Mouse (Mus musculus): ENCODE measurements around the gene Alg5.
"Not testable (repeated sequence)": the region's sequence is repeated elsewhere in the genome, so short reads cannot be mapped to it uniquely, and the experiment has no call there.

Alg5 gene

DNA sequence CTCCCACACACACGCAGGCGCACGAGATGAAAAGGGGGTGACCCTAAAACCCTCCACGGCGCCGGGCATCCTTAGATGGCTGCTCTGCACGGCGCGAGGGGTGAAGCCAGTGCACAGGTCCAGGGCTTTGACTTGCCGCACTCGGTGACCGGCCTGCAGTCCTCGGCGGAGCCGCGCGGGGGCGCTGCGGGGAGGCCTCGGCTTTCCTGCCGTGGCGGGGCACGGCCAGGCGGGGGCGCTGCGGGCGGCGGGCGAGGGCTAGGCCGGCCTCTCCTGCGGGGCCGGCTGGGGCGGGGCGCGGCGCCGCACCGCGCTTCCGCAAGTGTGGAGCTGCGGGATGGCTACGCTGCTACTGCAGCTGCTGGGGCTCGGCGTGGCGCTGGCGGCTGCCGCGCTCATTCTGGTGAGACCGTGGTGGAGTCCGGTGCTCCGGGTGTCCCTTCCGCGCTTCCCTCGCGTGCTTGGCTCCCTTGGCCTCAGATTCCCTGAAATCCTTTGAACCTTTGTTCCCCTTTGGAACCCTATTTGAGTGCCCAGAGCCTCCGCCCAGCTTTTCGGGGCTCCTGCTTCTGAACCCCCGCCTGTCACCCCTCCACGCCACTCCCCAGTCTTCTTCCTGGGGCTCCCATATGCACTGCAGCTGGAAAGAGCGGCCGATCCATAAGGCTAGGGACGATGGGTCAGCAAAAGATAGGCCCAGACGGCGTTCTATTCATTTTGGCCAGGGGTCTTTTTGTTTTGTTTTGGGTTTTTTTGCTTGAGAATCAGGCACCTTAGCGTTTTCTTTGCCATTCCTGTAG is at the start of gene Alg5, which contains the start of gene Exosc8:
Gene Alg5 (plus strand): TSS at position 293 of the 800 bp plus-strand sequence.
Gene Exosc8 (minus strand): TSS at position 147 of the 800 bp plus-strand sequence.
- peak; percentile 92 to 93 for DNase-seq (ENCODE audit: low spot score in 2 of 2)

- DNase-seq (ENCODE audit: low spot score in 2 of 2), result no peak
Observed at GRCm38 (mm10) chr3:54687245-54687644, 48.1 kb upstream of the Alg5 start.

DNA sequence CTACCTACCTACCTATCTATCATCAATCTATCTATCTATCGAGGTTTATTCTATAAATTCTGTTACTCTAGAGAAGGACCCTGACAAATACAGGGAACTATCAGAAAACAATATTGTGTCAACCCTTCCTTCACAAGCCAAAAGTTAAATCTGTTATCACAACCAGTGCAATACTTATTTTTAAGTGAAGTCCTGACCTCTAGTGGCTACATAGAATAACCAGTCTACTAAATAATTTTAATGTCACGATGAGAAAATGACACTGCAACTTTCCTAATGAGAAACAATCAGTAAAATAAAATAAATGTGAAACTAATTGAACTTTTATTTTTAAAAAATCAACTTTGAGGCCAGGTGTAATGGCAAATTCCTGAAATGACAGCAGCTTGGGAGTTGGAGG is 46.2 kb upstream of the Alg5 start:
- DNase-seq (ENCODE audit: low spot score in 2 of 2), result no peak

GRCm38 (mm10) chr3:54692202-54693055 is 42.9 kb upstream of the Alg5 start, which contains the start of gene Supt20:
Gene Supt20, plus strand, starts transcription at chr3:54692807.
- DNase-seq (ENCODE audit: low spot score in 2 of 2), result peak; percentile 91 to 93

GRCm38 (mm10) chr3:54693056-54693415 is 42.3 kb upstream of the Alg5 start:
- DNase-seq (ENCODE audit: low spot score in 2 of 2), result no peak

DNA sequence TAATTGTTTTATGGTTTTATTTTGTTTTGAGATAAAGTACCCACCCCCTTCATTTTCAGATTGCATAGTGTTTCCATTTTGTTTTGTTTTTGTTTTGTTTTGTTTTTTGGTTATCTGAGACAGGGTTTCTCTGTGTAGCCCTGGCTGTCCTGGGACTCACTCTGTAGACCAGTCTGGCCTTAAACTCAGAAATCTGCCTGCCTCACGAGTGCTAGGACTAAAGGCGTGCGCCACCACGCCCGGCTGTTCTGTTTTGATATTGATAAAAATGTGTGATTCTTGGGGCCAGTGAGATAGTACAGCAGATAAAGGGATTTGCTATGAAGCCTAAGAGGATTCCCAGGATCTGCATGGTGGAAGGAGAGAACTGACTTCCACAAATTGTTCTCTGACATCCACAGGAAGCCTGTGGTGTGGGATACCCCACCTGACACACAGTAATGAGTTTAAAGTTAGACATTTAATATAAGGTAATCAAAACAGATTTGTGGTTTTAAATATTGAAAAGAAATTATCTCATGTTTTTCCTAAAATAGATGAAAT is 35.5 kb upstream of the Alg5 start:
- no peak for DNase-seq (ENCODE audit: low spot score in 2 of 2)

DNA sequence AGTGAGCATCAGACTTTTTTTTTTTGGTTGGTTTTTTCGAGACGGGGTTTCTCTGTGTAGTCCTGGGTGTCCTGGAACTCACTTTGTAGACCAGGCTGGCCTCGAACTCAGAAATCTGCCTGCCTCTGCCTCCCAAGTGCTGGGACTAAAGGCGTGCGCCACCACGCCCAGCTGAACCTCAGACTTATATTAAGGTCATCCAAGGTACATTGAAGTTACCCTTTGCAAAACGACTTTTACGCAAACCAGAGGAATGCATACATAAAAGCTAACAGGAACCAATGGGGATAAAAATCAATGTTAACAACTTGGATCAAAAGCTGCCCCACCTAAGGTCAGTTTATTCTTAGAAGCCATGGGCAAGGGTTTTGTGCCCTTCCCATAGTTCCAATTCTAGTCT is 31.2 kb upstream of the Alg5 start:
- DNase-seq (ENCODE audit: low spot score in 2 of 2), result not testable (repeated sequence)

- DNase-seq (ENCODE audit: low spot score in 2 of 2), result no peak
Observed at GRCm38 (mm10) chr3:54708972-54709371, 26.4 kb upstream of the Alg5 start.

DNA sequence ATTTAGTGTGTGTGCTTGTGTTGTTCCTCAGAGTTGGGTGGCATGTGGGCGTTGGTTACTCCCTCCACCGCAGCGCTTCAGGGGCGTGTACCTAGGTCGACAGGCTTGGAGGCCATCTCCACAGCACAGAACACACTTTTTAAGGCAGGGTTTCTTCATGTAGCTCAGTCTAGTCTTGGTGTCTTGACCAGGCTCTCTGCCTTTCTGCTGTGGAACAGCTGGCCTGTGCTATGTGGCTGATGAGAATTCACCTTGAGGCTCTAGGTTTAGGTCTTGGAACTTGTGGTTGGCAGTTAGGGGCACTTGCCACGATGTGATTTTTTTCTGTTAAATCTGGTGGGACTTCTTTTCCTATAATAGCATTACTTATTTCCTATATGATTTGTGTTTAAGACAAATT is 21.1 kb upstream of the Alg5 start, which contains the start of gene Gm21958:
Gene Gm21958 (minus strand): TSS at position 101 of the 400 bp plus-strand sequence.
- DNase-seq (ENCODE audit: low spot score in 2 of 2), result no peak

DNA sequence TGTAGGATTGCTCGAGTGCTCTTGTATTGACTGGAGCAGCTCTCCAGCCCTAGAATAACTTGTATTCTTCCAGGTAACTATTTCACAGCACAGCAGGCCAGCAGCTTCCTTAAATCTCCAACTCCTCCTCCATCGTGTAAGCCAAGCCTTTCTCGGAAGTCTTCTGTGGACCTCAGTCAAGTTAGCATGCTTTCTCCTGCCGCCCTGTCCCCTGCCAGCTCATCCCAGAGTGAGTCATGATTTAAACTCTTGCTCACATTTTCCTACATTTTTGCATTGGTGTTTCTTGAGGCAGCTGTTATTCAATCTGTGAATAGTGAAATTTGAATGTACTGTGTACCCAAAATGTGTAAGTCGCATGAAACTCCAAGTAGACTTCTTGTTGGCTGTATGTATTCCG is 19.9 kb upstream of the Alg5 start:
- peak; percentile 50 to 52 for DNase-seq (ENCODE audit: low spot score in 2 of 2)

- DNase-seq (ENCODE audit: low spot score in 2 of 2), result no peak
Observed at GRCm38 (mm10) chr3:54717348-54717747, 18.0 kb upstream of the Alg5 start.

DNA sequence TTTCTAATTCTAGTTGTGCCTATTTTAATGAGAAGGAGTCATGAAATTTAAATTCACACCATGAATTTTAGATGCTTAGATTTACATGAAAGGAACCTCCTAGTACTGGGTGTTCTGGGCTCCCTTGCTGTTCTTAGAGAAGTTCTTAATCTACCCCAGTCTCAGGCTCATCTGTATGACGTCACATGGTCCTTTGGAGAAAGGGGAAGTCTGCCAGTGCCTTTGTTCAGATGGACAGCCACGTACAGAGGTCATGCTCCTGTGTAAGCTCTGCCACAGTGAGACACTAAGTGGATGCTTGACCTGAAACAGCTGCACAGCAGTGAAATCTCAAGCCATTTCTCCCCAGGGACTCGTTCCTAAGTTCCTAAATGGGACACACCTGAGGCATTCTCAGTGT is 16.4 kb upstream of the Alg5 start:
- DNase-seq (ENCODE audit: low spot score in 2 of 2), result no peak

DNA sequence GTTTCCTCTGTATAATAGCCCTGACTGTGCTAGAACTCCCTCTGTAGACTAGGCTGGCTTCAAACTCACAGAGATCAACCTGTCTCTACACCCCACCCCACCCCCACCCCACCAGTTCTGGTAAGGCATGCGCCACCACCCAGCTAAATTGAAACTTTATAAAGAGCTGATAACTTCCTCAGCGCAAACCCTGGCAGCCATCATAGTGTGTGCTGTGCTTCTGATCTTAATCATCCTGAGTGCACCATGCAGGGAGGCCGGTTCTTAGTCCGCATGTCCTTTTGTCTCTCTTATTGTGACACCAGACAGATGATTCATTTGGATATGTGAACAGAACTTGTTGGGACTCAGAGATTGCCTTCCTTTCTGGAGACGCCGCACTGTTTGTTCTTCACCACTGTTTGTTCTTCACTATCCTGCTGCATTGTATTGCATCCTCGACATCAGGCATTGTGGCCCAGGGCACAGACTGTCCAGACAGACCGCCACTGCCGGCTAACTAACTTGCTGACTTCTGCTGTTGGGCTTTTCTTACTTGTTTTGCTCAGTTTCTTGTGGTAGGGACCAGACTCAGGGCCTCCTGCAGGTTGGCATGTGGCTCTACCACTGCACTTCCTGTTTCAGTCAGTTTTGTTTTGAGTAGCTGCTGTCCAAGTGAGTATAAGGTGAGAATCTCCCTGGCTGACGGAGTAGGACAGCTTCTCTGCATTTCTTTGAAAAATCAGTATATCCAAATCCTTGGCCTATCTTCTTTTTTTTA is 11.4 kb upstream of the Alg5 start:
- no peak for DNase-seq (ENCODE audit: low spot score in 2 of 2)

- no peak for DNase-seq (ENCODE audit: low spot score in 2 of 2)
Observed at GRCm38 (mm10) chr3:54725344-54725743, 10.0 kb upstream of the Alg5 start.

DNA sequence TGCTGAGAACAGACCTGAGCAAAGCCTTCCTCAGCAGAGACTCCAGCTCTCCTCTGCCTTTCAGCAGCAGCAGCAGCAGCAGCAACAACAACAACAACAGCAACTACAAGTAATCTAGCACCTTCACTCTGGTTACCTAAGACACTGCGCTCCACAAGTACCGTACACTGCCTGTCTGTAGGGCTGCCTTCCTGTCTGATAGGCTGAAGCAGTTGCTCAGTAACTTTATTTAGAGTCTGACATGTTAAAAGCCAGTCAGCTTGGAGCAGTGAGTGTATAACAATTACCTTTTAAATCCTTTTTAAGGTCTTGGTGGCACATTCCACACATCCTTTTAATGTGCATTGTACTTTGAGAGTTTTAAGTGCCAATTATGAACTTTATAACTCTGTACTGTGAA is 7.8 kb upstream of the Alg5 start:
- DNase-seq (ENCODE audit: low spot score in 2 of 2), result no peak

DNA sequence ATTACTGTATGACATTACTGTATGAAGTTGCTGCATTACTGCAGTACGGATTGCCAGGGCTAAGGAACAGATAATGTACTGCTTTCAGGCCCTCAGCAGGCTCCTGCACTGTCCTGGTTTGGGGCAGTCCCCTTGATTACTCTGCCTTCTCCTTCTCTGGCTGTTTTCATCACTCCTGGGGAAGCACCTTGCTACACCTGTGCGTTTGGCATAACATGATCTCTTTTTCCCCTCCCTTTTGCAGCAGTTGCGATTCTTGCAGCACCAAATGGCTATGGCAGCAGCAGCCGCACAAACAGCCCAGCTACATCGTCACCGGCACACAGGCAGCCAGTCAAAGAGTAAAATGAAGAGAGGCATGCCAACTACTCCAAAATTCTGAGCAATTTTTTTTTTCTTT is 7.2 kb upstream of the Alg5 start:
- DNase-seq (ENCODE audit: low spot score in 2 of 2), result no peak

GRCm38 (mm10) chr3:54731626-54732150 is 3.7 kb upstream of the Alg5 start:
- no peak for DNase-seq (ENCODE audit: low spot score in 2 of 2)

DNA sequence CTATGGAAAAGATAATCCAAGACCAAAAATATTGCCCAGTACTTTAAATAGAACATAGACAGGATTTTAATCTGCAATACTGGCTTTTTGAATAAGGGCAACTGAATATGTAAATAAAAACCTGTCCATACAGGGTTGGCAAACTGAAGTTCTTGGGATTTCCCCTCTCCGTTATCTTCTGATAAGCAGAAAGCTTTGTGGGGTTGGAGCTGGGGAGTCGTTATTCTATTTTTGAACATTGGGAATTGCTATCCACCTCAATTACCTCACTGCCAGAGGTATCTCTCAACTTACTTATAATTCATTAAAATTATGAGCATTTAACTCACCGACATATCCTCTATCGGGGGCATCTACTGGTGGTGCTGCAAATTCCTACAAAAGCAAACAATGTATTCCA is 3.0 kb upstream of the Alg5 start:
- no peak for DNase-seq (ENCODE audit: low spot score in 2 of 2)

GRCm38 (mm10) chr3:54734411-54735246 is 710 bp upstream of the Alg5 start:
- DNase-seq (ENCODE audit: low spot score in 2 of 2), result peak; percentile 87 to 89

DNA sequence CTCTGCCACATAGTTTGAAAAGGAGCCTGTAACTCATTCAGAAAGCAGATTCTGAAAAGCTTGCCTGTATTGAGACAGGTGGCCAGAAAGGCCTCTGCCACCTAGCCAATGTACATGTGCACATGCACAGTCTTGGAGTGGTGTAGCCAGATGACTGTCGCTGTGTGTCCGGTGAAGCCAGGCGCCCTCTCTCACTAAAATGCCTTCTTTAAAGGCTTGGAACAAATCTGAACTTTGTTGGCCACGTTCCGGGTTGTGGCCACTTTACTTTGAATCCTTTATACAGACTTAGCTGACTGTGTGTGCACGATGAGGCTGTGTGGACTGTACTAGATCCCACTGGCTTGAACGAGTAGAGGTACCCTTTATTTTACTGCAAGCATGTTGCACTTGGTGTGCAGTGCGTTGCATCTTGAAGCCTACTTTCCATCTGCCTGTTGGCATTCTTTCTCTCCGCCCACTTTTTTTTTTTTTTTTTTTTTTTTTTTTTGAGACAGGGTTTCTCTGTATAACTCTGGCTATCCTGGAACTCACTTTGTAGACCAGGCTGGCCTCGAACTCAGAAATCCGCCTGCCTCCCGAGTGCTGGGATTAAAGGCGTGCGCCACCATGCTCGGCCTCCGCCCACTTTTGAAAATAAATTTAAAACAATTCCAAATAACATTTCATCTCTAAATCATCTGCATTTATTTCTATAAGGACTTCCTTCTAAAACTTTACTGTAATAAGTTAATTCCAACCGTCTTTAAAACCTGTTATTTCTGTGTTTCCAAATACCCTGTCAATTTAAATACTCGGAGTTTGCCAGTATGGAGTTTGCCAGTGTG is 975 bp downstream of the Alg5 start:
- DNase-seq (ENCODE audit: low spot score in 2 of 2), result peak; percentile 13 to 31

Data from frontal cortex, postnatal 36 days (tissue).